Mouse (Mus musculus): ENCODE data around the gene Cyth1.

DNA sequence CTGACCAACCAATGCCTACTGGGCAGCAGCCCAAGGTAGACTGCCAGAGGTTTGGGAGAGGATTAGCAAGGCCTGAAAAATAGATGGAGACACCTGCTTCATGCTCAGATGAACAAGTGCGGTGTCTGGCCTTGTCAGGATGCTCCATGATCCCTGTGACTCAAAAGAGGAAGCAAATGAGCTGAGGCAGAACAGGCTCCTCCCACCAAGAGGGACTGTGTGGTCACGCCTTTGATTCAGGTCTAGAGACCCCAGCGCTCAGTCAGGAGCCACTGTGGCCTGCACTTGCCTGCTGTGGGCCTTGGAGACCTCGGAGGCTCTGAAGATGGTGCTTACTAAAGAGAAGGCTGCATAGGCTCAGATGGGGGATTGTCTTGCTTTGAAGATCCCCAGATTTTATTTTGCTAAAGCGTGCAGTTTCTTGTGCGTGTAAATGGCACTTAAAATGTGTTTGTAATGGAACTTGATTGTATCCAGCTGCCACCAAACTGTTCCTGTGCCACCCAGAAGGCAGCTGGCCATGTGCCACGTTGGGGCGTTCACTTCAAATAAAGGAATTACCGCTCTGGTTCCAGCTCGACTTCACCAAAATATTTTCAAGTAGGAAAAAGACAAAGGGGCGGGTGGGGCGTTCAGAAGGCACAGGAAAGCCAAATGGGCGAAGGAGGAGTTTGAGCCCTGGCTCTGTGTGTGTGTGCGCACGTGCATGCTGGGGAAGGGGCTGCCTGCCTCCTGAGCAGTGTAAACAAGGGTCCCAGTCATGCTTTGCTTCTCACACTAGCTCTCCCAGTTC, 6.0 kb upstream of the Cyth1 start:
- TF ChIP-seq POLR2A (IDR thresholded peaks at IDR 0.05; ENCODE audit: low read depth, low read length) (no peak), CTCF (IDR thresholded peaks at IDR 0.05; ENCODE audit: extremely low read depth, insufficient read depth, insufficient read length, insufficient replicate concordance) (no peak)
